Mouse (Mus musculus) embryo, embryonic 9.5 days (tissue): ENCODE measurements at regions not wholly inside any gene's neighbourhood (a gene's known extent, or its start where the extent isn't known, plus 50 kb on each side); places are given as distances from the start of the nearest gene placed in this dataset.

ENCODE experiments used
- DNase-seq: peaks from one replicate; pipeline ENCODE4 v3.0.0-alpha.2; 2017; ENCODE audit errors: extremely low spot score

GRCm38 (mm10) chr8:128113116-128113515, 245.3 kb upstream of the Nrp1 start:
- no peak for DNase-seq

- DNase-seq = no peak
These were observed 217.0 kb upstream of the Nrp1 start for GRCm38 (mm10) chr8:128141290-128141966.

- DNase-seq = no peak
These were observed 210.0 kb upstream of the Nrp1 start for GRCm38 (mm10) chr8:128148351-128148942.

- DNase-seq = no peak
These were observed 202.8 kb upstream of the Nrp1 start for GRCm38 (mm10) chr8:128155604-128156003.

GRCm38 (mm10) chr8:128156221-128156620, 202.2 kb upstream of the Nrp1 start:
- peak; percentile 49 for DNase-seq

- no peak for DNase-seq
These were observed 195.5 kb upstream of the Nrp1 start for GRCm38 (mm10) chr8:128162857-128163256.

GRCm38 (mm10) chr8:128164976-128165375, 193.4 kb upstream of the Nrp1 start:
- DNase-seq = no peak

GRCm38 (mm10) chr8:128165591-128165990, 192.8 kb upstream of the Nrp1 start:
- no peak for DNase-seq

- no peak for DNase-seq
These were observed 192.3 kb upstream of the Nrp1 start for GRCm38 (mm10) chr8:128166097-128166496.

GRCm38 (mm10) chr8:128168819-128169218, 189.6 kb upstream of the Nrp1 start:
- DNase-seq = no peak

- no peak for DNase-seq
These were observed 187.3 kb upstream of the Nrp1 start for GRCm38 (mm10) chr8:128171116-128171515.

- no peak for DNase-seq
These were observed 178.2 kb upstream of the Nrp1 start for GRCm38 (mm10) chr8:128180214-128180613.

- DNase-seq = peak; percentile 44
These were observed 175.3 kb upstream of the Nrp1 start for GRCm38 (mm10) chr8:128183081-128183480.

- no peak for DNase-seq
These were observed 170.1 kb upstream of the Nrp1 start for GRCm38 (mm10) chr8:128188321-128188720.

- DNase-seq = no peak
These were observed 165.0 kb upstream of the Nrp1 start for GRCm38 (mm10) chr8:128193293-128193887.

- DNase-seq = no peak
These were observed 157.6 kb upstream of the Nrp1 start for GRCm38 (mm10) chr8:128200815-128201214.

- DNase-seq = no peak
These were observed 156.8 kb upstream of the Nrp1 start for GRCm38 (mm10) chr8:128201635-128202034.

GRCm38 (mm10) chr8:128202158-128202886, 156.1 kb upstream of the Nrp1 start:
- DNase-seq = no peak

GRCm38 (mm10) chr8:128204803-128205202, 153.6 kb upstream of the Nrp1 start:
- no peak for DNase-seq

GRCm38 (mm10) chr8:128207138-128207537, 151.3 kb upstream of the Nrp1 start:
- DNase-seq = no peak

GRCm38 (mm10) chr8:128210761-128211160, 147.6 kb upstream of the Nrp1 start:
- DNase-seq = no peak

GRCm38 (mm10) chr8:128212223-128212622, 146.2 kb upstream of the Nrp1 start:
- DNase-seq = no peak

- no peak for DNase-seq
These were observed 144.1 kb upstream of the Nrp1 start for GRCm38 (mm10) chr8:128214256-128214655.
